Mouse (Mus musculus): ENCODE results near the gene Cherp. TPM values are rescaled to one million over a fixed set of nuclear protein-coding genes. Genes with fewer than 3 reads are reported as not detected.

The Cherp gene
- polyA plus RNA-seq, 1 experiment, result 56.9 TPM

- TF ChIP-seq MYOD1 (IDR thresholded peaks at IDR 0.05; ENCODE audit: control insufficient read depth, insufficient read length, low read depth) (no peak), CTCF (IDR thresholded peaks at IDR 0.05; ENCODE audit: control insufficient read depth, insufficient read depth, insufficient read length) (no peak), MAX (IDR thresholded peaks at IDR 0.05) (no peak)
- Histone ChIP-seq H3K36me3 (ENCODE audit: control insufficient read depth, insufficient read depth) (no peaks in the 10 kb centered on the region), H3ac (ENCODE audit: control insufficient read depth, insufficient read length, low read depth) (no peak overlapping the region), H3K79me2 (ENCODE audit: control insufficient read depth, insufficient read depth) (no peaks in the 10 kb centered on the region), H3K4me3 (ENCODE audit: insufficient read depth, poor library complexity, severe bottlenecking) (no peak overlapping the region), H3K79me3 (ENCODE audit: low read depth) (no peaks in the 10 kb centered on the region), H3K27me3 (ENCODE audit: control insufficient read depth, insufficient read depth, insufficient read length) (no peaks in the 10 kb centered on the region)
These were observed 36.6 kb downstream of the Cherp start for GRCm38 (mm10) chr8:72438248-72439015.

DNA sequence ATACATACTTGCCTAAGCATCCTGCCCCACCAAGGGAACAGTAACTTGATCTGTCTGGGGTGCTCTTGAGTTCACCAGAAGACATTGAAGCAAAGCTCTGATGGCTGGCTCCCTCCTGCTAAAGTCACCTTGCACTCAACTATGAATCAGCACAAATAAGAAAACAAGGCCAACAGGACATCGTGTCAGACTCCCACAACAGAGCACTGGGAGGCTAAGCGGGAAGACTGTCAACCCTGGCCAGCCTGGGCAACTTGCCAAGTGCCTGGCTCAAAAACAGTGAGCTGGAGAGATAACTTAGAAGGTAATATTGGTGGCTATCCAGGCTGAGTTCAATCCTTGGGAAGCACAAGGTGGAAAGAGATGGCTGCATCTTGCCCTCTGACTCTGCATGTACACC, 40.1 kb downstream of the Cherp start:
- H3ac ChIP-seq (ENCODE audit: control insufficient read depth, insufficient read length, low read depth), result no peak overlapping the region
- no peaks in the 10 kb centered on the region for H3K36me3 ChIP-seq (ENCODE audit: control insufficient read depth, insufficient read depth)
- H3K27me3 ChIP-seq (ENCODE audit: control insufficient read depth, insufficient read depth, insufficient read length), result no peaks in the 10 kb centered on the region
- TF ChIP-seq CTCF (IDR thresholded peaks at IDR 0.05; ENCODE audit: control insufficient read depth, insufficient read depth, insufficient read length) (no peak), FOSL1 (IDR thresholded peaks at IDR 0.05; ENCODE audit: insufficient read depth, low read length, poor library complexity, severe bottlenecking) (no peak), MAX (IDR thresholded peaks at IDR 0.05) (no peak), MYOD1 (IDR thresholded peaks at IDR 0.05; ENCODE audit: control insufficient read depth, insufficient read length, low read depth) (no peak), CEBPB (IDR thresholded peaks at IDR 0.05; ENCODE audit: low read depth) (no peak), USF1 (IDR thresholded peaks at IDR 0.05; ENCODE audit: low read depth) (no peak), MYOG (IDR thresholded peaks at IDR 0.05; ENCODE audit: control insufficient read depth, extremely low read depth, insufficient read length) (no peak)
- H3K79me3 ChIP-seq (ENCODE audit: low read depth), result no peaks in the 10 kb centered on the region
- H3K4me3 ChIP-seq (ENCODE audit: insufficient read depth, poor library complexity, severe bottlenecking), result no peak overlapping the region
- no peaks in the 10 kb centered on the region for H3K79me2 ChIP-seq (ENCODE audit: control insufficient read depth, insufficient read depth)

GRCm38 (mm10) chr8:72429676-72430075, 45.4 kb downstream of the Cherp start:
- Histone ChIP-seq H3K79me2 (ENCODE audit: control insufficient read depth, insufficient read depth) (no peaks in the 10 kb centered on the region), H3K27me3 (ENCODE audit: control insufficient read depth, insufficient read depth, insufficient read length) (no peaks in the 10 kb centered on the region), H3K4me3 (ENCODE audit: insufficient read depth, poor library complexity, severe bottlenecking) (no peak overlapping the region), H3K36me3 (ENCODE audit: control insufficient read depth, insufficient read depth) (no peaks in the 10 kb centered on the region), H3K79me3 (ENCODE audit: low read depth) (no peaks in the 10 kb centered on the region), H3ac (ENCODE audit: control insufficient read depth, insufficient read length, low read depth) (no peak overlapping the region)
- no peak for TF ChIP-seq MYOD1 (IDR thresholded peaks at IDR 0.05; ENCODE audit: control insufficient read depth, insufficient read length, low read depth)
- TF ChIP-seq MAX (IDR thresholded peaks at IDR 0.05), result no peak
- TF ChIP-seq FOSL1 (IDR thresholded peaks at IDR 0.05; ENCODE audit: insufficient read depth, low read length, poor library complexity, severe bottlenecking), result no peak
- no peak for TF ChIP-seq MYOG (IDR thresholded peaks at IDR 0.05; ENCODE audit: control insufficient read depth, extremely low read depth, insufficient read length)
- no peak for TF ChIP-seq USF1 (IDR thresholded peaks at IDR 0.05; ENCODE audit: low read depth)
- no peak for TF ChIP-seq CTCF (IDR thresholded peaks at IDR 0.05; ENCODE audit: control insufficient read depth, insufficient read depth, insufficient read length)
- TF ChIP-seq CEBPB (IDR thresholded peaks at IDR 0.05; ENCODE audit: low read depth), result no peak

DNA sequence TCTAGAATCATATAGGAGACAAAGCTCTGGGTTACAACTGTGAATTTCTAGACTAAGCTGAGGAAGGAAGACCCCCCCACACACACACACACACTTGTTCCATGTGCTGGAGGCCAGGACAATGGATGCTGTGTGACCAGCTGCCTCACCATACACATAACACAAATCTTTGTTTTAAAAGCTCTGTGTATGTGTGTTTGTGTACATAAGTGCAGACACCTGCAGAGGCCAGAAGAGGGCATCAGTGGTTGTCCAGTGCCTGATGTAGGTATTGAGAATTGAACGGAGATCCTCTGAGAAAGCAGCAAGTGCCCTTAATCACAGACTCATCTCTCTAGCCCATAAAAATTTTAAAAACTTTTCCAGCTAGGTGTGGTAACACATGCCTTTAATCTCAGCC, 52.1 kb downstream of the Cherp start:
- peaks cover 7% of the 10 kb centered on the region for H3K36me3 ChIP-seq (ENCODE audit: control insufficient read depth, insufficient read depth)
- H3K4me3 ChIP-seq (ENCODE audit: insufficient read depth, poor library complexity, severe bottlenecking), result no peak overlapping the region
- H3K27me3 ChIP-seq (ENCODE audit: control insufficient read depth, insufficient read depth, insufficient read length), result no peaks in the 10 kb centered on the region
- H3K79me2 ChIP-seq (ENCODE audit: control insufficient read depth, insufficient read depth), result peaks cover 30% of the 10 kb centered on the region
- no peak overlapping the region for H3ac ChIP-seq (ENCODE audit: control insufficient read depth, insufficient read length, low read depth)
- no peak for TF ChIP-seq MYOD1 (IDR thresholded peaks at IDR 0.05; ENCODE audit: control insufficient read depth, insufficient read length, low read depth)
- no peak for TF ChIP-seq CTCF (IDR thresholded peaks at IDR 0.05; ENCODE audit: control insufficient read depth, insufficient read depth, insufficient read length)
- no peak for TF ChIP-seq MYOG (IDR thresholded peaks at IDR 0.05; ENCODE audit: control insufficient read depth, extremely low read depth, insufficient read length)
- no peak for TF ChIP-seq FOSL1 (IDR thresholded peaks at IDR 0.05; ENCODE audit: insufficient read depth, low read length, poor library complexity, severe bottlenecking)
- H3K79me3 ChIP-seq (ENCODE audit: low read depth), result peaks cover 29% of the 10 kb centered on the region

DNA sequence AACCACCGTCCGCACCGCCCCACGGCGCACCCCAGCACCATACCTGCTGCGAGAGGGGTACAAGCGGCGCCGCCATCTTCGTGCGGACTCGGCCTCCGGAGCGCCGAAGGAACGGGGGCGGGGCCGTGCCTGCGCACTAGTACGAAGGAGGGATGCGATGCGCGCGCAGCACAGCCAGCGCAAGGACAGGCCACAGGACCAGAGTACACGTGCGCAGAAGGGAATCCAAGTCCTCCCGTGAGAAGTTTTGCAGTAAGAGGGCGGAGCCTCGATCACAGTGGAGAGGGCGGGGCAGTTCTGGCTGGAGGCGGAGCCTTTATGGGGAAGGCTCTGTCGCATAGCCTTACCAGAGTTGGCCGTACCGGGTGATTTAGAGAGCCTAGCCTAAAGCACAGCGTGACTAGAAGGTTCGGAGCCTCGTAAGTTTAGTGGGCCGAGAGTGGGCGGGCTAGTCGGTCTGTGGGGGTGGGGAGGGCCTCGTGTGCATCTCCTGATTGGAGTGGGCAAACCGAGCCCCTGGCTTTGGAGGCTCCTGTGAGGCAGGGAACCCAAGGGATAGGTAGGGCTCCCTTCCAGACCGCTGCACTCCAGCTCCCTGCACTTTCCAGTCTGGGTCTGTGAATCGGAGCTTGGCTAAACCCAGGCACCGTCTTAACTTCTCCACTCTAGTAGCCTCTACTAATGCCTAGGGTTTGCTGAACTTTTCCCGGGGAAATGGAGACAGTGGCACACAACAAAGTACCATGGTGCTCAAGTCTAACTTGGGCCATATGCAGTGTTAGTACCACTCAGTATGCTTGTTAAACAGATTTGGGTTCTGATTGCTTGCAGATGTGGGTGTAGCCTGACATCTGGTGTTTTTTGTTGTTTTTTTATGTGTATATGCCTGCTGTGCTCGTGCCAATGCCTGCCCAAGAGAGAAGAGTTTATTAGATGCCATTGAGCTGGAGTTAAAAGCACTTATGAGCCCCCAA, 53.4 kb downstream of the Cherp start, which contains the start of gene Eps15l1:
Eps15l1 (minus strand) TSS at position 99 of the 974 bp plus-strand sequence.
- Histone ChIP-seq H3K27me3 (ENCODE audit: control insufficient read depth, insufficient read depth, insufficient read length) (no peaks in the 10 kb centered on the region), H3K36me3 (ENCODE audit: control insufficient read depth, insufficient read depth) (peaks cover 7% of the 10 kb centered on the region), H3K79me3 (ENCODE audit: low read depth) (peaks cover 42% of the 10 kb centered on the region), H3ac (ENCODE audit: control insufficient read depth, insufficient read length, low read depth) (peak within 1 kb of the TSS; percentile 86), H3K4me3 (ENCODE audit: insufficient read depth, poor library complexity, severe bottlenecking) (peak within 1 kb of the TSS; percentile 56), H3K79me2 (ENCODE audit: control insufficient read depth, insufficient read depth) (peaks cover 42% of the 10 kb centered on the region)
- TF ChIP-seq CTCF (IDR thresholded peaks at IDR 0.05; ENCODE audit: control insufficient read depth, insufficient read depth, insufficient read length), result no peak
- peak; percentile 44 for TF ChIP-seq USF1 (IDR thresholded peaks at IDR 0.05; ENCODE audit: low read depth)
- TF ChIP-seq MYOD1 (IDR thresholded peaks at IDR 0.05; ENCODE audit: control insufficient read depth, insufficient read length, low read depth), result no peak
- TF ChIP-seq FOSL1 (IDR thresholded peaks at IDR 0.05; ENCODE audit: insufficient read depth, low read length, poor library complexity, severe bottlenecking), result no peak
- TF ChIP-seq CEBPB (IDR thresholded peaks at IDR 0.05; ENCODE audit: low read depth), result no peak
- TF ChIP-seq MYOG (IDR thresholded peaks at IDR 0.05; ENCODE audit: control insufficient read depth, extremely low read depth, insufficient read length), result no peak
- TF ChIP-seq MAX (IDR thresholded peaks at IDR 0.05), result peak; percentile 90
